Mouse (Mus musculus) midbrain, embryonic 11.5 days (tissue): ENCODE measurements around the gene Neo1. TPM values are rescaled to one million over a fixed set of nuclear protein-coding genes. Genes with fewer than 3 reads are reported as not detected.

Source experiments
- ATAC-seq: fragments of 200-750 bp; cut with Nextera tagmentation; 2 replicates; pipeline ENCODE4 v1.8.0; 2017; ENCODE audit warnings: moderate TSS enrichment, moderate library complexity; ENCODE audit not compliant: low FRiP score
- DNase-seq: peaks from one replicate; pipeline ENCODE4 v3.0.0; 2015; ENCODE audit warnings: low spot score; ENCODE audit errors: missing footprints
- H3K27ac ChIP-seq: fragments of 300-500 bp; sonication (generic); 2 replicates; pipeline ENCODE4 v1.5.1; 2014; ENCODE audit warnings: low read depth, low read length
- H3K27me3 ChIP-seq: fragments of 300-500 bp; sonication (generic); 2 replicates; pipeline ENCODE4 v1.6.1; 2014; ENCODE audit warnings: mild to moderate bottlenecking, low read length, moderate library complexity, mixed read lengths; ENCODE audit not compliant: control insufficient read depth, insufficient read depth
- H3K36me3 ChIP-seq: fragments of 300-500 bp; sonication (generic); 2 replicates; pipeline ENCODE4 v1.6.1; 2014; ENCODE audit warnings: mild to moderate bottlenecking, low read length, moderate library complexity, mixed read lengths; ENCODE audit not compliant: control insufficient read depth, insufficient read depth
- H3K4me1 ChIP-seq: fragments of 300-500 bp; sonication (generic); 2 replicates; pipeline ENCODE4 v1.6.1; 2014; ENCODE audit warnings: low read length; ENCODE audit not compliant: control insufficient read depth, insufficient read depth
- H3K4me2 ChIP-seq: fragments of 300-500 bp; sonication (generic); 2 replicates; pipeline ENCODE4 v1.6.1; 2014; ENCODE audit warnings: mild to moderate bottlenecking, moderate library complexity
- H3K4me3 ChIP-seq: fragments of 300-500 bp; sonication (generic); 2 replicates; pipeline ENCODE4 v1.5.1; 2014; ENCODE audit warnings: low read depth, low read length
- H3K9ac ChIP-seq: fragments of 300-500 bp; sonication (generic); 2 replicates; pipeline ENCODE4 v1.6.1; 2014; ENCODE audit warnings: low read length
- H3K9me3 ChIP-seq: fragments of 300-500 bp; sonication (generic); 2 replicates; pipeline ENCODE4 v1.6.1; 2016; ENCODE audit warnings: low read length; ENCODE audit not compliant: control insufficient read depth
- WGBS: fragments of 180-500 bp; shearing (Covaris S2); extraction: QIAGEN DNeasy Blood & Tissue Kit; methylation state at CpG from one replicate; pipeline ENCODE4 v1.1.7; 2014; 5-methylcytosine and 5-hydroxymethylcytosine counted together
- polyA plus RNA-seq: library from polyadenylated mRNA; unstranded; fragments of >200 nt; fragmentation: Nextera tagmentation; extraction: Ambion mirVana; gene quantifications from 2 replicates; pipeline ENCODE4 v1.2.1, GENCODE M21; 2014

Gene Neo1
- 39.6 and 39.7 TPM in 2 replicates for polyA plus RNA-seq

DNA sequence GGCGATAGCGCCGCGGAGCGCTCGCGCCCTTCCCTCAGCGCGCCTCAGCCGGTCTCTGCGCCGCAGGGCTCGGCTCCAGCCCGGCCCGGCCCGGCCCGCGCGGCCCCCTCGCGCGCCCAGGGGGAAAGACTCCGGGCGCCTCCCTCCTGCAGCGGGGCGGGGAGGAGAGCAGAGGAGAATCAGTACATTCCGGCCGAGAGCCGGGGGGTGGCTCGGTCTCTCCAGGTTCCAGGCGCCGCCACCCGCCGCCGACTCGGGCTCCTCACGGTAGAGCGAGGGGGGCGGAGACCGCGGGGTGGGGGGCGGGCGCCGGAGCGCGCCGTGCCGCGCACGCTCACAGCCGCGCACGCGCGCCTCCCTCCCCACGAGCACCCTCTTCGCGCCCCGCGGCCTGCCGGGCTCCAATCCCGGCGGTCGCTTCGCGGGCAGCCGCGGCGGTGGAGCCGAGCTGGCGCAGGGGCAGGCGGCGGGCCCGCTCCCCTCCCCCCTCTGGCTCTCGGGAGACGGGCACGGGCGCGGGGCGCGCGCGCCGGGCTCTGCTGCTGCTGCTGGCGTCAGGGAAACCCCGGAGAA is at the start of gene Neo1:
Neo1 (minus strand) TSS at position 283 of the 573 bp plus-strand sequence.
- no peaks in the 10 kb centered on the region for H3K27me3 ChIP-seq
- WGBS = 0% methylated on average over 43 of the region's 86 CpGs
- ATAC-seq (peak; percentile 91), DNase-seq (peak; percentile 99)
- peak within 1 kb of the TSS; percentile 90 for H3K4me3 ChIP-seq
- peak within 1 kb of the TSS; percentile 98 for H3K9ac ChIP-seq
- peak within 1 kb of the TSS; percentile 99 for H3K27ac ChIP-seq
- H3K9me3 ChIP-seq = no peaks in the 10 kb centered on the region
- H3K4me1 ChIP-seq = peaks cover 10% of the 10 kb centered on the region
- H3K36me3 ChIP-seq = no peaks in the 10 kb centered on the region
- peak within 1 kb of the TSS; percentile 49 for H3K4me2 ChIP-seq

DNA sequence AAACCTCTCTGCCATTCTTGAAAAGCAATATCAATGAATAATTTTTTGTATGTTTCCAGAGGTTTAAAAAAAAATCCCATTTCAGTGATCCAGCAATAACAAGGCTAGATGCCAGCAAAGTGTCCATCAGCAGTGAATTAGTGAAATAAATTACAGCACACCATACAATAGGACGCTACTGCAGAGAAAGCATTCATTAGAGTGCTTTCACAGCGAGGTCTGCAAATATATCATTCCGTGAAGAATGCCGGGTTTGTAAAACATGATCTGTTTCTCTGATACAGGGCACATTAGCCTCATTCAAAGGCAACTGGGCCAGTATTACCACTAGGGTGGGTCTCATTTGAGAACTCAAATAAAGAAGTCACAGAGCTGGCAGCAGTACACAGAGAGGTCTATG is 39.4 kb upstream of the Neo1 start:
- peaks cover 19% of the 10 kb centered on the region; the same call in 1 of the 2 replicates for H3K4me1 ChIP-seq

DNA sequence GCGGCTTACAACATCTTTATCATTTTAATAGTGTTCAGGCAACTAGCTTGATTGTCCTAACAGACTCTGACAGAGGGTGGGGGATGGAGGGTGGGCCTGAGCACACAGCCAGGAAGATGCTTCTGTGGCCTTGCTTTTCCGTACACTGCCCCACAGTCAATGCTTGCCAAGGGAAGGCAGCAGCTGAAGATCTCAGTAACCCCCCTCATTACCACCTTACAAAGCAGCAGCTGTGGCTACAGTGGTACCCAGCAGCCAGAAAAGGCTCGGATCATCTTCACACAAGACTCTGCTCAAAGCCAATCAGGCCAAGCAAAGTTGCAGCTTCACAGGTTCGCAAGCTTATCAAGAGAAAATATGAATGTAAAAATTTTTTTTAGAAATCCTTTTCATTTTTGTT is 37.6 kb upstream of the Neo1 start:
- peaks cover 19% of the 10 kb centered on the region; the same call in 1 of the 2 replicates for H3K4me1 ChIP-seq
- 69% methylated on average over 4 of the region's 4 CpGs for WGBS
- peak; percentile 68 for DNase-seq
- H3K27ac ChIP-seq = no peak overlapping the region
- H3K4me2 ChIP-seq = no peak overlapping the region
- no peaks in the 10 kb centered on the region for H3K36me3 ChIP-seq
- ATAC-seq = no peak
- peaks cover 4% of the 10 kb centered on the region; the same call in 1 of the 2 replicates for H3K27me3 ChIP-seq
- H3K9ac ChIP-seq = no peak overlapping the region
- no peaks in the 10 kb centered on the region for H3K9me3 ChIP-seq
- H3K4me3 ChIP-seq = no peak overlapping the region

More for the DNA sequence above, 39.4 kb upstream of the Neo1 start:
- 90% methylated on average over 4 of the region's 4 CpGs for WGBS
- Histone ChIP-seq H3K36me3 (no peaks in the 10 kb centered on the region), H3K4me3 (no peak overlapping the region), H3K27ac (no peak overlapping the region), H3K4me2 (no peak overlapping the region), H3K9ac (no peak overlapping the region), H3K27me3 (peaks cover 4% of the 10 kb centered on the region; the same call in 1 of the 2 replicates), H3K9me3 (no peaks in the 10 kb centered on the region)
- ATAC-seq (no peak), DNase-seq (no peak)

DNA sequence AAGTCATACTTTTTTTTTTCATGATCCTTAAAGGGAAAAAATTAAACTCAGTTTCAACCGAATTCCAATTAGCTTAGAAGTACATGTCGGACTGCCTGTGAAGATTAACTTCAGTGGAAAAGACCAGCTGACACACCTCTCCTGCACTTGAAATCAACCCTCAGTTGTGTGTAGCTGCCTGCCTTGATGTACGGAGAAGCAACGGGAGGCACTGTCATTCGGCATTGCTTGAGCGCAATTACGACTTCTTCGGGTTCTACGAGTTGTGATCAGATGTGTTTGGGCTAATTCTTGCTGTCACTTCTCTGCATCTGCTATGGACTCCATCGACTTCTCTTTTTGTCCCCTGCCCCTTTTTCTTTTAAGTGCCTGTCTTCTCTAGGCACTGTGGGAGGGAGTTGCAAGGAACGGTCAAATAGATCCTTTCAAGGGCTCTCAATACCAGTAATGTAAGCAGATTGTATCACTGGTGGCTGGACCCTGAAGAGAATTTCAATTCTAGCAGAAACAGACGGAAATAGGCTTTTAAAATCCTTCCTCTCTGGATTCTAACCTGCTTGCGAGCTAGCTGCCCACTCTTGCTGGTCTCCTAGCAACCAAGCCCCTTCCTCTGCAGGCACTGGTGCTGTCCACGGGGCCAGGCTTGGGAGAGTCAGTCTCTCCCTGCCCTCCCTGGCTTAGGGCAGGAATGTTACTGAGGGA is 36.0 kb upstream of the Neo1 start:
- H3K9ac ChIP-seq = no peak overlapping the region
- DNase-seq = peak; percentile 92
- H3K4me2 ChIP-seq = peak overlapping the region; percentile 36
- peaks cover 19% of the 10 kb centered on the region; the same call in 1 of the 2 replicates for H3K4me1 ChIP-seq
- ATAC-seq = peak; percentile 89
- 24% methylated on average over 14 of the region's 14 CpGs for WGBS
- H3K9me3 ChIP-seq = no peaks in the 10 kb centered on the region
- H3K36me3 ChIP-seq = no peaks in the 10 kb centered on the region
- no peak overlapping the region; the same call in 1 of the 2 replicates for H3K27ac ChIP-seq
- H3K4me3 ChIP-seq = peak overlapping the region; percentile 5; the same call in 1 of the 2 replicates
- peaks cover 4% of the 10 kb centered on the region; the same call in 1 of the 2 replicates for H3K27me3 ChIP-seq

DNA sequence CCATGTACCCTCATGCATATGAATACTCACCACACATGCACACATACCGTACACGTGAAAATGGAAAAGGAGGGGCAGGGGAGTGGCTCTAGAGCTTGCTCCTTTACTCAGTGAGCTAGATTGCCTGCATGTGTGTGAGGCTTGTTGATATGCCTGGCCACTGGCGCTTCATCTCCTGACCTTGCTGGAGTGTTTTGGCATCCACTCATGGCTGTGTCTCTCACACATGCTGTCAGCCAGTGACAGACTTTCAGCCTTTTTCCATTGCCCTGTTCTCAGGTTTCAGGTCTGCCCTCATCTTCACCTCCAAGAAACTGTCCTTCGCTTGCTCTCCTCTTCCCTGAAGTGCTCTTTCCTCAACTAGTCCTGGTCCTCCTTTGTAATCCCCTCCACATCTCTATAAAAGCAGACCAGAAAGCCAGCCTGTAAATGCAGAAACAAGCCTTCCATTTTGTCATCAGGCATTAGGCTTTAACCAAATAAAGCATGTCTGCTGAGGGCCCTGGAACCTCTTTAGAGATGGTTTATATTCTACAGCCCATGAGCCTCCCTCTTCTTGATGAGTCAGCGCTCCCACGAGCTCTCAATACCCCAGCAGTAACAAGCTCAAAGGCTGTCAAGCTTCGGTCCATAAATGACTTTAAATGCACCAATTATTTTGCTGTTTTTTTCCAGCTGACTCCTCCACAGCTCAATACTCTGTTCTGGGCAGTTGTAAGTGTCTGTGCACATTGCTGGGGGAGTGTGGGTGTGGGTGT is 35.2 kb upstream of the Neo1 start:
- WGBS = 63% methylated on average over 7 of the region's 7 CpGs
- Histone ChIP-seq H3K36me3 (no peaks in the 10 kb centered on the region), H3K9ac (no peak overlapping the region), H3K27ac (no peak overlapping the region), H3K4me2 (peak overlapping the region; percentile 36), H3K4me1 (peaks cover 19% of the 10 kb centered on the region; the same call in 1 of the 2 replicates), H3K27me3 (peaks cover 4% of the 10 kb centered on the region; the same call in 1 of the 2 replicates), H3K9me3 (no peaks in the 10 kb centered on the region), H3K4me3 (no peak overlapping the region)
- no peak for ATAC-seq
- peak; percentile 82 for DNase-seq

DNA sequence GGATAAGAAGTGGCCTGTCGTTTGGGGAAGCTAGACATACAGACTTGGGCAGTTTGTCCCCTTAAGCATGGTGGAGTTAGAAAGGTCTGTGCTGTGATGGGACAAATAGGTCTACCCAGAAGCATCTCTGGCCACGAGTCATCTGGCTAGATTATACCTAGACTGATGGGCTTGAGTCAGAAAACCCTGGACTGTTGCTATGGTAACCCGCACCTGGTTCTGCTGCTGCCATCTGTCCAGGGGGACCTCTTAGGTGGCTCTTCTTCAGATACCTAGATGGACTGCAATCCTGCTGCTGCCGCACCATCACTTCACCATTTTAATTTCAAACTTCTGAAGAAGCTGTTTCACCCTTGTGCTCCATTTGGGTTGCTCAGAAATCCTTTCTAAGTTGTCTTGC is 34.0 kb upstream of the Neo1 start:
- ATAC-seq (no peak), DNase-seq (no peak)
- Histone ChIP-seq H3K36me3 (no peaks in the 10 kb centered on the region), H3K27me3 (peaks cover 4% of the 10 kb centered on the region; the same call in 1 of the 2 replicates), H3K4me2 (no peak overlapping the region), H3K9ac (no peak overlapping the region), H3K9me3 (no peaks in the 10 kb centered on the region), H3K4me3 (no peak overlapping the region), H3K4me1 (peaks cover 19% of the 10 kb centered on the region; the same call in 1 of the 2 replicates), H3K27ac (no peak overlapping the region)
- WGBS = 80% methylated on average over 4 of the region's 4 CpGs

DNA sequence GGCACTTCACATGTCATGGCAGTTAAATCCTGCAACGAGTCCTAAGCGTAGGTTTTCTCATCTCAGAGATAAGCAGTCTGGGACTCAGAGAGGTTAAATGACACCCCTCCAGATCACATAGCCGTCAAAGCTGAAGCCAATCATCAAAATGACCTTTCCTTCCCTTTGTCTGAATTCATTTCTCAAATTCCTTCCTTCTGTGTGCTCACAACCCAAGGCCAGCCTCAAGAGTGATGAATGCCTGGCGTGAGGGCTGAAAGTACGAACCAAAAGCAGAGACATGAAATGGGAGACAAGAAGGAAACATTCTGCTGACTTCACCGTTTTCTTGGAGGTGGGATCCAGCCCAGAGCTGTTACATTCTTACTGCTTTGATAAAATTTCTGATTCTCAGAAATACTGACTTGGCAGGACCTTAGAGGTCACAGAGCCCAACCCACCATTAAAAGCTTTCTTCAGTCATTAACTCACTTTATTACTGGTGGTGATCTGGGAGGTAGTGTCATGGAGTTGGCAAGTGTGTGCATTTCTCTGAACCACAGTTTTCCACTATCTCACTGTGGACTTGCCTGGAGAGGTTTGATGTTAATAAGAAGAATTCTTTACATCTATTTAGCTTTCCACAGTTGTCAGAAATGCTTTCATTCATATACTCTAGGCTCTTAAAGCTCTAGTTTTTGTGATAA is 29.5 kb upstream of the Neo1 start:
- no peak overlapping the region for H3K4me3 ChIP-seq
- no peak overlapping the region for H3K27ac ChIP-seq
- peak; percentile 37 for DNase-seq
- no peak overlapping the region for H3K9ac ChIP-seq
- no peak overlapping the region for H3K4me2 ChIP-seq
- ATAC-seq = no peak
- no peaks in the 10 kb centered on the region for H3K36me3 ChIP-seq
- H3K4me1 ChIP-seq = no peaks in the 10 kb centered on the region
- H3K27me3 ChIP-seq = no peaks in the 10 kb centered on the region; the same call in 1 of the 2 replicates
- H3K9me3 ChIP-seq = no peaks in the 10 kb centered on the region
- 74% methylated on average over 6 of the region's 6 CpGs for WGBS

DNA sequence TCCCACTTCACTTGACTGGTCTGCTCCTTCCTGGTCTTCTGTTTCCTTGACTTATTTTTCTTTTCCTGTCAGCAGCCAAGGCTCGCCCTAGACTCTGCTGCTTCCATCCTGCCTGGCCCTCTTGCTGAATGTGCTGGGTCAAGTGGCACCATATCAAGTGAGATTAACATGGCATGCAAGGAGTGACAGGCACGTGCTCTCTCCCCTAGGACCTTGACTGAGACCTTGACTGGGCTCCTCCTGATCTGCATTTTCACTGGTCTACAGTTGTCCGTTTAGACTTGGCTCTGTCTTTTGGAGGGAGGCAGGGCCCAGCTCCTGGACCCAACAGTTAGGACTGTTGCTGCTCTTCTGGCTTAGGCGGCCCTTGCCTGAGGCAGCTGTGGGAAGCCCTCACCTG is 26.2 kb upstream of the Neo1 start:
- DNase-seq = peak; percentile 71
- Histone ChIP-seq H3K4me1 (no peaks in the 10 kb centered on the region), H3K27me3 (no peaks in the 10 kb centered on the region), H3K27ac (no peak overlapping the region), H3K9me3 (no peaks in the 10 kb centered on the region), H3K4me3 (no peak overlapping the region), H3K36me3 (no peaks in the 10 kb centered on the region), H3K4me2 (no peak overlapping the region), H3K9ac (no peak overlapping the region)
- WGBS = 69% methylated on average over 4 of the region's 4 CpGs
- ATAC-seq = no peak
